Mouse (Mus musculus) bone marrow macrophage, adult 2 months (primary cell): ENCODE data around the gene Spata48. TPM values are rescaled to one million over a fixed set of nuclear protein-coding genes. Genes with fewer than 3 reads are reported as not detected.

Experiments
- H3K27ac ChIP-seq: 2 replicates; pipeline ENCODE4 v1.5.1; 2012; ENCODE audit warnings: low read depth, low read length; ENCODE audit not compliant: insufficient read depth
- H3K4me1 ChIP-seq: 2 replicates; pipeline ENCODE4 v1.6.1; 2012; ENCODE audit warnings: low read length; ENCODE audit not compliant: control insufficient read depth, insufficient read depth
- H3K4me3 ChIP-seq: 2 replicates; pipeline ENCODE4 v1.5.1; 2012; ENCODE audit warnings: mild to moderate bottlenecking, low read length, moderate library complexity; ENCODE audit not compliant: insufficient read depth
- CTCF ChIP-seq: IDR thresholded peaks from 2 replicates; pipeline ENCODE4 v1.5.1; 2012; ENCODE audit warnings: low read depth, mild to moderate bottlenecking, low read length, moderate library complexity
- POLR2A ChIP-seq: IDR thresholded peaks from 2 replicates; pipeline ENCODE4 v1.6.1; 2012; ENCODE audit warnings: mild to moderate bottlenecking, low read depth, low read length, borderline replicate concordance
- polyA plus RNA-seq: library from polyadenylated mRNA; stranded (reverse); fragments of >200 nt; gene quantifications from 2 replicates; pipeline ENCODE4 v1.2.4, GENCODE M21; 2012; ENCODE audit not compliant: missing spikeins, insufficient read depth, insufficient read length

Gene Spata48
- polyA plus RNA-seq, 1 experiment = not detected

DNA sequence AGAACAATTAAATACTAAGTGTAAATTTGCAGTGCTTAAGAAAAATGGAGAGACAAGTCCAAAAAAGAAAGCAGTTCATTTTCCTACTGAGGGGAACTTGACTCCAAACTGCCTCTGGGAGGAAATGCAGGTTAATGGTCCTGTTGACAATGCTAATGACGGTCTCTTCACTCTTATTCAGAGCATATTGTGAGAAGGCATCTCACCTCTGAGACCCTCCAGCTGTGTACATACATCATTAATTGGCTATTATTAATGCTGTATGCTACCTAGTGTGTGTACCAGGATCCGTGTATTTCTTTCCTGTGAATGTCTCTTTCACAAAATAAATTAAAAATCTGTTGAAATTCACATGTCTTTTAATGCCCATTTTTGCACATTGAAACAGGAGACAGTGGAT lies 47.5 kb downstream of the Spata48 start:
- Histone ChIP-seq H3K4me1 (0 out of 2 replicates have a peak, but pooled peaks cover 3% of the 10 kb centered on the region), H3K4me3 (no peak overlapping the region), H3K27ac (no peak overlapping the region)
- no peak for TF ChIP-seq POLR2A
- no peak for TF ChIP-seq CTCF

DNA sequence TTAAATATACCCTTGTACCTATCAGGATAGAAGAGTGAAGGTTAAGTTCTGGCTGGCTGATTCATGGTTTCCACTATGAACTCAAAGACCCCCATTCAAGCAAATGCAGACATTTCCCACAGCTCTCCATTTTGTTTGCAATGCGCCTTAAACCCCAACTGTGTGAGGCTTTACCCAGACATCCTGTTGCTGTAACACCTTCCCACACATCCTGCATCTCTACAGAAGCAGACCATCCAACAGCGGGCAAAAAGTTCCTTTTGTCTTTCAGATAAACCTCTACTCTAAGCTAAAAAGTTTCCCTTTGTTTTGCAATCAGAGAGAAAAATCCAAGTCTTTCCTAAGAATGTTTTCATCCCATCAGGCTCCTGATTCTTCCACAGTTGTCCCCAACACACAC lies 50.2 kb downstream of the Spata48 start:
- no peak for TF ChIP-seq POLR2A
- no peak for TF ChIP-seq CTCF
- H3K4me1 ChIP-seq = 0 out of 2 replicates have a peak, but pooled peaks cover 3% of the 10 kb centered on the region
- no peak overlapping the region for H3K4me3 ChIP-seq
- no peak overlapping the region for H3K27ac ChIP-seq

DNA sequence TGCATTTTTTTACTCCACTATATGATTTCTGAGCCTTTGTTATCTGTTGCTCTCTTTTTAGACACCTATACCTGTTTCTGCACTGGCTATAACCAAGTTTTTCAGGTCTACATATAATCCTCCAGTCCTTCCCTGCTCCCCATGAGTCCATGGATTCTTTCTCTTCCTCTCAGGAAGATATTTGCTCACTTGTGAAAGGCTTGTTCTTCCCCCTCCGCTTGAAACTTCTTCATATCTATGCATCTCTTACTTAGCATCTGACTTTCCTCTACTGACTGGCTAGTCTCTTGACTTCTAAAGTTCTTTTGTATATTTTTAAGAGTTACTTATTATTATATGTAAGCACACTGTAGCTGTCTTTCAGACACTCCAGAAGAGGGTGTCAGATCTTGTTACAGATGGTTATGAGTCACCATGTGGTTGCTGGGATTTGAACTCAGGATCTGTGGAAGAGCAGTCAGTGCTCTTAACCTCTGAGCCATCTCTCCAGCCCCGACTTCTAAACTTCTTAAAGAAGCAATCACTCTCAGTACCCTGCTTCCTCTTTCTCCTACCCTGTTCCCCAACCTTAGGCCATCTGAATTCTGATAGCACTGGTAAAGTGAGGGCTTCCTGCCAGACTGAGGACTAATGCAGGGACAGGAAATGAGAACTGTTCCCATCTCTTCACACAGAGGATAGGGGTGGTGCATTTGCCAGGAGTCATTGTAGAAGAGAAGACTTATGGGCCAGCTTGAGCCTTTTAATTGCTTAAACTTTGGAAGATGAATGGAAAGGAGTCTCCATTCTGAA lies 51.3 kb downstream of the Spata48 start:
- Histone ChIP-seq H3K4me3 (no peak overlapping the region), H3K27ac (no peak overlapping the region), H3K4me1 (0 out of 2 replicates have a peak, but pooled peaks cover 3% of the 10 kb centered on the region)
- TF ChIP-seq CTCF = no peak
- no peak for TF ChIP-seq POLR2A

DNA sequence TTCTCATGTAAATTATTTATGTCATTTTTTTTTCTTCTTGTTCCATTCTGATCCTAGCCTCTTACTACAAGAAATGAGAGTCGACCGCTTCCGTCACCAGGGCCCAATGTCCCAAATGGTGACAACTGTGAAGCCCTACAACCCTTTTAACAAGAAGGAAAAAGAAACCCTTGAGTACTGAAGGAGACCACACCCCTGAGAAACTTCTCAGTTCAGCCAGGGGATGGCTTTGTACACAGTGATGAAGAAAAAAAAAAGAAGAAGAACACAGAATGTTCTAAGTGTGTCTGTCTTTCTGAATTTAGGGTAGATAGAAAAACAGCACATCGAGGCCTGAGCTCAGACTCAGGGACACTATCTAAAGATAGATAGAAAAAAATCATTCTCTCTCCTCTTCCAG lies 53.0 kb downstream of the Spata48 start:
- H3K4me3 ChIP-seq = no peak overlapping the region
- TF ChIP-seq CTCF = no peak
- no peak for TF ChIP-seq POLR2A
- H3K27ac ChIP-seq = no peak overlapping the region
- H3K4me1 ChIP-seq = 0 out of 2 replicates have a peak, but pooled peaks cover 3% of the 10 kb centered on the region

DNA sequence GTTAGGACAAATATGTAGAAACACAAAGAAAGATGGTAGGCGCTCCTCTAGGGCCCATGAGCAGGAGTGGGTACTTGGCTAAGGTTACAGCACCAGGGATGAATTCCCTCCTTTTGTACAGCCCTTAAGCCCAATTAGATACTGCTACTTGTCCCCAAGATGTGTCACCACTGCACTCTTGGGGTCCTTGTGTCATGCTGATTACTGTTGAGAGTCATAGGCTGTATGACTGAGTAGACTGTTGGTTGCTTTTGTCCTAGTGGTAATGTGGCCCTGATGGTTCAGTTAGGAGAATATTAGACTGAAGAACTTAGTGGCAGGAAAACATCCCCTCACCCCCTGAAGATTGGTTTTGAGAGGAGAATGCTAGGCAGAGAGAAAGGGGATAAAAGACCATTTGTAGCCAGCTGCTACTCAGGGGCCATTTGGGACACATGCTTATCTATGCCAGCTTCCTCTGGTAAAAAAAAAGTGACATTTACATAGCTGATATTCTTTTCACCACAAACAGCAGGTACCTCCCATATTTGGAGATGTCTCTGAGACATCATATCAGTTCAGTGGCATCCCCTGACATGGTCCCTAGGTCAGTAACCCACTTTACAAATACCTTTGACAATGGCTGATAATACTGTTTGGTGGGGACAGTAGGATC lies 56.0 kb downstream of the Spata48 start:
- Histone ChIP-seq H3K4me1 (0 out of 2 replicates have a peak, but pooled peaks cover 1% of the 10 kb centered on the region), H3K27ac (no peak overlapping the region), H3K4me3 (no peak overlapping the region)
- TF ChIP-seq POLR2A (no peak), CTCF (no peak)

DNA sequence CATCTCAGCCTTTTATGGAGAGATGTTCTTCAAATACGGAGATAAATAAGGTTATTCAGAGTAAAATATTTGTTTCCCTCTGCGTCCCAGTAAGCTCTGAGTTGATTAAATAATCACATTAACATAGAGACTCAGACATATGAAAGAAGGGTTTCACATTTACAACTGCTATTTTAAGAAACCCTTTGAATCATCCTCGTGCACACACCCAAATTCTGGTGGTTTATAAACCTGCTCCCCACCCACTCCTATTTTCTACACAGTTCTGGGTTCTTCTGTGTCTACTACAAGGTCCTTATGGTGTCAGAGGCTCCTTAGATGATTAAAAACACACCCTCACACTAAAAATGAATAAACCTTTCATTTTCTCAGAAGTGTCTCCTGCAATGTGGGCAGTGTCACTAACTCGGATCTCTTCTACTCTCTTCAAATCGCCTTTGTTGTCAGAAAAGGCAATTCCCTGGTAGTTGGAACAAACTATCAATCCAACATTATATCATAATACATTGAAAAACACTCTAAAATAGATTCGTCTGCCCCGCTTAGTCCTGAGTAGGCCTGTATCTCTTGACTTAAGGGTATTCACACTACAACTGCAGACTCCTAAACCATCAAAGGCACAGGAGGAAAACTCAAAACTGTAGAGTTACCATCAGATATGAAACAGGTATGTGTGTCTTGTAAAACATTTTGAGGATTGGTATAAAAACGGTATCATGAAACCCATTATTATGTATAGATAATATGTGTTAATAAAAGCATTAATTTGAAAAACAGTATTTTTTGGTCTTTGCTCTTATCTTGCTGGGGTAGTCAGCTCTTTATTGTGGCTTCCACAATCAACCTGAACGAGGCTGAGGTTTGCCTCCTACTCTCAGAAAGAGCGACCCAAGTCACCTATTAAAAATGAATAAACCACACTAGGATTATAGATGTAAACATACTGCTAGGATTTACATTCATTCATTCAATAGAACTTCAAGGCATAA lies 57.7 kb downstream of the Spata48 start:
- no peak overlapping the region for H3K4me3 ChIP-seq
- no peak overlapping the region for H3K27ac ChIP-seq
- no peak for TF ChIP-seq POLR2A
- no peak for TF ChIP-seq CTCF
- H3K4me1 ChIP-seq = no peaks in the 10 kb centered on the region

DNA sequence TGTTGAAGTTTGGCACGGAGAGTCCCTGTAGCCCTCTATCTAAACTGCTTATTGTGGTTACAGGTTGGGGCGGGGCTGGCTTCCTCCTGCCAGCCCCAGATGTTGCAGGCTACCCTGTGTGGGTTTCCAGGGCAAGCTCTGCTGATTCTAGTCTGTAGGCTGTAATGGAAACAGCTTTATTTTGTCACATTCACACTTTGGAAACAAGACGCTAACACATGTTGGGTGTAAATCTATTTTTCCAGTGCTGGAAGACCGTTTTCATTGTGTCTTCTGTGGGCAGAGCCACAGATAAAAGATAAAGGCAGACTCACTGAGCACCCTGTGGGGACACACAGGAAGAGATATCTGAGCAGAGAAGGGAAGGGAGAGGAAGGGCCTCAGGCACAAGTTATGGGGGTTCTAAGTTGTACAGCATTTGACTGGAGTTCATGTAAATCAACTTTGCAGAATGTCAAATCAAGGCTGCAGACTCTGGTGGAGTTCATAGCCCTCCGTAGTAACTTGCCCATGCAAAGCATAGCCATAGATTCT lies 60.1 kb downstream of the Spata48 start:
- Histone ChIP-seq H3K4me1 (no peaks in the 10 kb centered on the region), H3K27ac (no peak overlapping the region), H3K4me3 (no peak overlapping the region)
- TF ChIP-seq POLR2A = no peak
- no peak for TF ChIP-seq CTCF

DNA sequence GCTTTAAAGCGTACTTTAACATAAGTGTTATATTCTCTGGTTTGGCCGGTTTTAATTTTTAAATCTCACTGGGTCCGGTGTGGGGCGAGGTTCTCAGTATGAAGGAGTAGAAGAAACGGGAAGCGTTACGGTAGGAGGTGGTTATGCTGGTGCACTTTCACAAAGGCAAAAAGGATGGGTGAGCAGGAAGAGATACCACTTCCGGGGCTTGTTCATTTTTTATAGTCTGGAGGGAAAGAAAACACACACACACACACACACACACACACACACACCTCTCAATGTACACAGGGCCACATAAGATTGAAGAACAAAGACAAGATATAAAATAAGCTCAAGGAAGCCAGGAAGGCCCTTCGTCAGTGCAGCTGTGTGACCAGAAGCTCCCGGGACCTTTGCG lies 66.9 kb downstream of the Spata48 start:
- H3K4me1 ChIP-seq = peaks cover 16% of the 10 kb centered on the region
- peak overlapping the region; percentile 19 for H3K27ac ChIP-seq
- no peak overlapping the region for H3K4me3 ChIP-seq
- TF ChIP-seq POLR2A = no peak
- no peak for TF ChIP-seq CTCF

DNA sequence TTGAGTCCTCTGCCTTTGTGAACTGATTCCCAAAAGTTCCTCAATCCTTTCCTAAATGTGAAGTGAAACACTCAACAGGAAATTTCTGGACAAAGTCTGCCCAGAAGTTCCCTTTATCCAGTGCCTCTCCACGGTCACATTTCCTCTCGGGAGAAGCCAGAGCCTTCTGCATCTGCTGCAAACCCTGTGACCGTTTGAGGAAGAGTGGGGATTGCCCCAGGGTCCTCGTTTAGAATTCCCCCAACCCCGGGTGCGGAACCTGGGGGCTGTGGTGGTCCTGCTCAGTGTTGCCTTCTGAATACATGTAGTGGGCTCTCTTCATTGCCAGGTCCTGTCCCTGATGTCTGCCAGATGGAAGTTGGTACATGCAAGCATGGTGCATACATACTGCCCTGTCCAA lies 67.3 kb downstream of the Spata48 start:
- TF ChIP-seq CTCF (no peak), POLR2A (no peak)
- peaks cover 16% of the 10 kb centered on the region for H3K4me1 ChIP-seq
- peak overlapping the region; percentile 11; the same call in 1 of the 2 replicates for H3K27ac ChIP-seq
- H3K4me3 ChIP-seq = no peak overlapping the region

DNA sequence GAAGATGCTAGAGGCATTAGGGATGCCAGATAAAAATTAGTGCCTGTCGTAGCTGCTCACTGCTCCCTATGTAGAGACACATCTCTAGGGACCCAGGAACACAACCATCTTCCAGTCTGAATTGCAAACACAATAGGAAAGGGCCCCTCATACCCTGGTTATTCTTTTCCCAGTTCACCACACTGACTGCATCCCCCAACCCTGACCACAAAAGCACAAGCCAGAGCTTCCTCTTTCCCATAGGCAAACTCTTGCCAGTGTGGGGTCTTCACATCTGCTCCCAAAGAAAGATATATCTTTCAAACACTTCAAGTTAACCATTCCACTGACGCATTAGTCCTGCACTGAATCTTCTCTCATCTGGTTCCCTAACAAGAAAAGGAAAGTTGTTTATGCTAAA lies 68.2 kb downstream of the Spata48 start:
- peaks cover 16% of the 10 kb centered on the region for H3K4me1 ChIP-seq
- TF ChIP-seq POLR2A (no peak), CTCF (no peak)
- no peak overlapping the region for H3K4me3 ChIP-seq
- no peak overlapping the region for H3K27ac ChIP-seq
